Mouse (Mus musculus): ENCODE data around the gene Enpep. TPM values are rescaled to one million over a fixed set of nuclear protein-coding genes. Genes with fewer than 3 reads are reported as not detected.
A peak's percentile ranks its signal among the peaks of the same experiment; 100 is the strongest.

The Enpep gene
- polyA plus RNA-seq, 1 experiment from 2014 or later = 15.5 TPM

GRCm38 (mm10) chr3:129238664-129239258 is 93.8 kb downstream of the Enpep start:
- Histone ChIP-seq H3K27ac (ENCODE audit: poor library complexity, severe bottlenecking) (no peak overlapping the region), H3K4me1 (replicated peaks) (no peaks in the 10 kb centered on the region), H3K9me3 (replicated peaks) (no peaks in the 10 kb centered on the region), H3K9ac (no peak overlapping the region), H3K4me2 (peak overlapping the region; percentile 7; the same call in 1 of the 2 replicates), H3K36me3 (no peaks in the 10 kb centered on the region), H3K27me3 (replicated peaks) (peaks cover 3% of the 10 kb centered on the region; the same call in 1 of the 2 replicates), H3K4me3 (no peak overlapping the region)
- WGBS = 41% methylated on average over 13 of the region's 13 CpGs
- ATAC-seq (ENCODE audit: insufficient number of reproducible peaks, low FRiP score) = no peak

DNA sequence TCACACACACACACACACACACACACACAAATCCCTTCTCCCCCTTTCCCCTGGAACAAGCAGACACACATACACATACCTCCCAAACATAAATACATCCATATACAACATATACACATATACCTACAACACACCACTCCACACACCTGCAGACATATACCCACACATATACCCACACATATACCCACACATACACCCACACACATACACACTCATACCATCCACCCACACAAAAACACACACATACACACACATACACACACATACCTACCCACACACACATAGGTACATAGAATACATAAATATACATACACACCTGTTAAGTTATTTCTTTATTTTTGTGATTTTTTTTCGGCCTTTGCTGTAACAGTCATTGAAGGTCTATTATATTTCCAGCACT is 94.5 kb downstream of the Enpep start:
- Histone ChIP-seq H3K36me3 (no peaks in the 10 kb centered on the region), H3K4me1 (replicated peaks) (no peaks in the 10 kb centered on the region), H3K27me3 (replicated peaks) (peaks cover 3% of the 10 kb centered on the region; the same call in 1 of the 2 replicates), H3K4me3 (no peak overlapping the region), H3K9ac (no peak overlapping the region), H3K27ac (ENCODE audit: poor library complexity, severe bottlenecking) (no peak overlapping the region), H3K4me2 (no peak overlapping the region), H3K9me3 (replicated peaks) (no peaks in the 10 kb centered on the region)
- 63% methylated on average over 1 of the region's 1 CpGs for WGBS
- ATAC-seq (ENCODE audit: insufficient number of reproducible peaks, low FRiP score) = no peak

GRCm38 (mm10) chr3:129227331-129227730 is 105.2 kb downstream of the Enpep start:
- 6% methylated on average over 5 of the region's 5 CpGs for WGBS
- H3K36me3 ChIP-seq = no peaks in the 10 kb centered on the region
- peak overlapping the region; percentile 63 for H3K4me2 ChIP-seq
- no peak for ATAC-seq (ENCODE audit: insufficient number of reproducible peaks, low FRiP score)
- no peak overlapping the region for H3K27ac ChIP-seq (ENCODE audit: poor library complexity, severe bottlenecking)
- H3K27me3 ChIP-seq (replicated peaks) = peaks cover 44% of the 10 kb centered on the region
- peaks cover 12% of the 10 kb centered on the region for H3K4me1 ChIP-seq (replicated peaks)
- H3K9me3 ChIP-seq (replicated peaks) = no peaks in the 10 kb centered on the region
- no peak overlapping the region for H3K9ac ChIP-seq
- H3K4me3 ChIP-seq = peak overlapping the region; percentile 16; the same call in 1 of the 2 replicates

- Histone ChIP-seq H3K27me3 (replicated peaks) (peaks cover 49% of the 10 kb centered on the region), H3K4me2 (peak overlapping the region; percentile 63), H3K9ac (no peak overlapping the region), H3K27ac (ENCODE audit: poor library complexity, severe bottlenecking) (no peak overlapping the region), H3K4me1 (replicated peaks) (peaks cover 12% of the 10 kb centered on the region), H3K4me3 (peak overlapping the region; percentile 16; the same call in 1 of the 2 replicates), H3K9me3 (replicated peaks) (no peaks in the 10 kb centered on the region), H3K36me3 (no peaks in the 10 kb centered on the region)
- 2% methylated on average over 6 of the region's 6 CpGs for WGBS
- ATAC-seq (ENCODE audit: insufficient number of reproducible peaks, low FRiP score) = no peak
Measured at GRCm38 (mm10) chr3:129226681-129227080, 105.8 kb downstream of the Enpep start.

DNA sequence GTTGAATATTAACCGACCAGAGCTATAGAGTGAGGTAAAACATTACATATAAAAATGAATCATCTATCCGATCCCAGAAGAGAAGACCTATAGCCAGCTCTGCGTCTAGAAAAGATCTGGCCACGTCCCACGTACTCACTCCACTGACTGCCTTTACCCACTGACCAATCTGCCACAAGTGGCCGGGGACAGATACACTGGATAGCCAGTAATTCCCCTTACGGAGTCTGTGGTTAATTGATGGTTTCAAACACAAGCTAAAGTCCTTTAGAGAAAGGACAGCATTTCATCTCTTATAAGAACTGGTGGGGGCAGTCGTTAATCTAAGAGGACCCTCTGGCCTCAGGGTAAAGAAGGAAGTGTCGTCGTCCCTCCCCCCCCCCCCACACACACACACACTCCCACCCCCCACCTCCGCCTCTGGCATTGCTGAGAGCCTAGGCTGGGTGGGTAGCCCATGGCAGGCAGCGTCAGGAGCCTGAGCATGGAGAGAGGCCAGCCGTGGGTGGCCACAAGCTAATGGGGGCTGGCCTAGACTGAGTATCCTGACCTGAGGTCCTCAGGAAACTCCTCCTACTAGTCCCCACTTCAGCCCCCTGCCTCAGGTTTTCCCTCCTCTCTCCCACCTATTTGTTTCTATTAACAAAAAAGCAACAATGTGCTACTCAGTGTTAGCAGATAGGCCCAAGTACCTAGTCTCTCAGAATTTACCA is 106.8 kb downstream of the Enpep start:
- H3K4me3 ChIP-seq = peak overlapping the region; percentile 37; the same call in 1 of the 2 replicates

DNA sequence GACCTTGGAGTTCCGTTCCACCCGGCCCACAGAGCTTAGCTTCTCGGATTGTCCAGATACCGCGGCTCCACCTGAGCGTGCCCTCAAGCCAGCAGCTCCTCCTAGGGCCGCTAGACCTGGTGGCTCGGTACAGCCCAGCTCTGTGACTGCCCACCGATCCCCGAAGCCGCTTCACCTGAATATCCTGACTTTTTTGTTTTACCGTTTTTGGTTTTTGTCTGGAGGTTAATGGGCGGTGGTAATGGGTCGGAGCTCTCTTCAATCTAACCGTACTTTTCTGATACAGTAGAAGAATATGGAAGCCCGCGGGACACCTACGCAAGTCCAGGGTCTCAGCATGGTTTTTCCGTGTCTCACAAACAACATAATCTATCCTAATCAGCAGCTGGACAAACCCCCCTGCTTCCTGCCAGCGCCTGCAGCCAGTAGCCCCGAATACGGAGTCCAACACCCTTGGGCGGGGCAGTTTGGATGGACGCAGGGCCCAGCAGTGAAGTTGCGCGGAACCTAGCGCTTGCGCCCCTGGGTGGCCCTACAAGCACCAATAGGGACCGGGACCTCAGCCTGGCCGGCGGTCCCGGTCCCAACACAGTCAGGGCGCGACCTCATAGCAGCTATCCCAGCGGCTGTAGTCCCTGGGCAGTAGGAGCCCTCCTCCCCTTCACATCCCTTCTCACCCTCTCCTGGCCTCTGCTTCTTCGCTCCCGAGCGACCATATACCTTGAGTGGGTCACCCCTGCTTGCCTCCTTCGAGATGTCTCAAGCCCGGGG is 107.5 kb downstream of the Enpep start:
- Histone ChIP-seq H3K27me3 (replicated peaks) (peaks cover 54% of the 10 kb centered on the region), H3K9ac (peak overlapping the region; percentile 39), H3K4me1 (replicated peaks) (peaks cover 12% of the 10 kb centered on the region), H3K27ac (ENCODE audit: poor library complexity, severe bottlenecking) (no peak overlapping the region), H3K4me3 (peak overlapping the region; percentile 37), H3K9me3 (replicated peaks) (no peaks in the 10 kb centered on the region), H3K4me2 (peak overlapping the region; percentile 63), H3K36me3 (no peaks in the 10 kb centered on the region)
- WGBS = under 1% methylated on average over 40 of the region's 40 CpGs
- ATAC-seq (ENCODE audit: insufficient number of reproducible peaks, low FRiP score) = peak; percentile 36; the same call in 1 of the 2 replicates

More for the DNA sequence above, 106.8 kb downstream of the Enpep start:
- Histone ChIP-seq H3K4me2 (peak overlapping the region; percentile 63), H3K9ac (peak overlapping the region; percentile 39; the same call in 1 of the 2 replicates), H3K36me3 (no peaks in the 10 kb centered on the region), H3K27ac (ENCODE audit: poor library complexity, severe bottlenecking) (no peak overlapping the region), H3K27me3 (replicated peaks) (peaks cover 54% of the 10 kb centered on the region), H3K4me1 (replicated peaks) (peaks cover 12% of the 10 kb centered on the region), H3K9me3 (replicated peaks) (no peaks in the 10 kb centered on the region)
- WGBS = 3% methylated on average over 12 of the region's 13 CpGs
- ATAC-seq (ENCODE audit: insufficient number of reproducible peaks, low FRiP score) = no peak; the same call in 1 of the 2 replicates

DNA sequence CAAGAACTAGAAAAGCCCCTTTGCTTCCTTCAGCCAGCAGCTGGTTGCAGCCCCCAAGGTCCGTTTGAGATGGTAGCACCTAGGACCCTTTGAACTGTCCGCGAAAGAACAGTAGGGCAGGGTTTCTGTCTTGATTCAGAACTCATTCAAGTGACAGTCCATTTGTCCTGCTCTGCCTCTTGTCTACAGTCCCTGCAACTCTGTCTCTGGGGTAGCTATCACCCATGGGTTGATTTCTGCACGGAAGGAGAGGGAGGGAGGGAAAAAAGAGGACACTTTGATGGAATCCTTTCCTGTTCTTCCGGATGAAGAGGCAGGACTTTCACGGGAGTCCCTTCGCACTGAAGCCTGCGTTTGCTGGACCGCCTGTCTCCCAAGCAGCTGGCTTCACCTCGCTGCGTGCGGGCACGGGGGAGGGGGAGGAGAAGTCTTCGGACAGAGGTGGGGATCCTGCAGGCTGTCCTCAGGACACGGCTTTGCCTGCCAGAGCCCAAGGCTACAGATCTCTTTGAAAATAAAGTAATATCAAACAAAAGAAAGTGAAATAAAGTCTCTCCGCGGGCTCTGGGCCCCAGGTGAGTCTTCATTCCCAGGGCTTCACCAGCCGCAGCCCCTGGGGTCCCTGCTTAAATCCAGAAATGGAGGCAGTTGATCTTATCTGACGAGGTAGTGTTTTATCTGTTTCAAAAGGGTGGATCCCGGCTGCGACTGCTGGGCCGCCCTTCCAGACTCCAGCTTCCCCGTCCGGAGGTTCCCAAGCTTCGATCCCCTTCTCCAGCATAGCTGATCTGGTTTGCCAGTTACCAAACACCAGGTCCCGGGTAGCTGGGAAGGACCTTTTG is 108.3 kb downstream of the Enpep start:
- H3K4me3 ChIP-seq = peak overlapping the region; percentile 37
- no peaks in the 10 kb centered on the region for H3K36me3 ChIP-seq
- H3K4me2 ChIP-seq = peak overlapping the region; percentile 63
- WGBS = under 1% methylated on average over 26 of the region's 26 CpGs
- ATAC-seq (ENCODE audit: insufficient number of reproducible peaks, low FRiP score) = no peak
- H3K27ac ChIP-seq (ENCODE audit: poor library complexity, severe bottlenecking) = no peak overlapping the region
- H3K4me1 ChIP-seq (replicated peaks) = peaks cover 12% of the 10 kb centered on the region
- H3K27me3 ChIP-seq (replicated peaks) = peaks cover 54% of the 10 kb centered on the region
- H3K9ac ChIP-seq = peak overlapping the region; percentile 22
- no peaks in the 10 kb centered on the region for H3K9me3 ChIP-seq (replicated peaks)

DNA sequence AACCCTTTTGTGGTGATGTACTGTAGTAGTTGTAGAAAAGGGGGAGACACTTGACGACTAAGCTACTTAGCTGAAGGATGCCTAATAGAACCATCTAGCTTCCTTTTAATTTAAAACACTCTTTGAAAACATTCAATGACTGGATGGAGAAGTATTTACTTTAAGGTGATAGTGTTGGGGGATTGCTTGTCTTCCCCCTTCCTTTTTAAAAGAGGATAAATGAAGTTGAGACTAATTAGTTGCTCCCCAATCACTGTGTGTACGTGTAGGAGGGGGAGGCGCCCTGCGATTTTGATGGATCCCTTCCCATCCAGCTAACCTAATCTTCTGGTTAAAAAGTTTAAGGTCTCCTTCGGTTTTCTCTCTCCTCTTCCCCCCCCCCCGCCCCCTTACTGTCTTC is 109.1 kb downstream of the Enpep start:
- Histone ChIP-seq H3K9ac (no peak overlapping the region), H3K4me2 (peak overlapping the region; percentile 63), H3K4me3 (peak overlapping the region; percentile 37; the same call in 1 of the 2 replicates), H3K36me3 (no peaks in the 10 kb centered on the region), H3K4me1 (replicated peaks) (peaks cover 16% of the 10 kb centered on the region), H3K27me3 (replicated peaks) (peaks cover 55% of the 10 kb centered on the region), H3K27ac (ENCODE audit: poor library complexity, severe bottlenecking) (no peak overlapping the region), H3K9me3 (replicated peaks) (no peaks in the 10 kb centered on the region)
- no peak for ATAC-seq (ENCODE audit: insufficient number of reproducible peaks, low FRiP score)
- WGBS = 2% methylated on average over 6 of the region's 6 CpGs

DNA sequence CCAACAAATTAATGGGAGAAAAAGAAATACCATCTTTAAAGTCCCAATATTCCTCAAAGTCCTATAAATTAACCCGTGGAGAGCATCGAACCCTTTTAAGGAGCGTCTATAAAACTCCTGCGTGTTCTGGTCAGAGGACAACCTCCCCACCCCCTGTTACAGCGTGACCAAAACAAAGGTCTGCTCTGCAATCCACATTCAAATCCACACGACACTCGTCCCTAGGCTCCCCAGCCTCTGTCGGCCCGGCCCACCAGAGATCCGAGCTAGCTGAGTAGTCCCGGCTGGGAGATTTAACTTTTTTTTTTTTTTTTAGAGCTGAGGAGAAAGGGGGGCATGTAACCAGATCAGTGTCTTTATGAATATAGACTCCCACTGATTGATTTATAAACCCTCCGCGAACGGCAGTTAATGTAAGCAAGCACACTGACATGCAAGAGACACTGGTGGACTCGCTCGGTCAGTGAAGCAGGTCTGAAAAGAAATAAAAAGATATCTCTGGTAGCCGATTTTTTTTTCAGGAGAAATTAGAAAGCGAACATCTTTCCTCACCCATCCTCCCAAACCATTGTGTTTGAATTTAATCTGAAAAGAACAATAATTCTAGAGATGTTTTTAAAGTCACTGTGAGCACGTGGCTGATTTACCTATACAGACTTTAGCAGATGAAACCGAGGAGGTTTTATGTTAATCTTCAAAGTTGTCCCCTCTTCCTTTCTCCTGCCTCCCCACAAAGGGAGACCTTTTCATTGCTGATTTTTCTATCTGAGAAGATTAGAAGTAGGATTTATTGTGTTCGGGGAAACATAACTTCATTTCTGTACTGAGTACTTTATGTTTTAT is 109.9 kb downstream of the Enpep start:
- Histone ChIP-seq H3K4me1 (replicated peaks) (peaks cover 19% of the 10 kb centered on the region), H3K27ac (ENCODE audit: poor library complexity, severe bottlenecking) (no peak overlapping the region), H3K36me3 (no peaks in the 10 kb centered on the region), H3K9me3 (replicated peaks) (no peaks in the 10 kb centered on the region), H3K9ac (no peak overlapping the region), H3K27me3 (replicated peaks) (peaks cover 57% of the 10 kb centered on the region), H3K4me3 (peak overlapping the region; percentile 10), H3K4me2 (peak overlapping the region; percentile 60)
- ATAC-seq (ENCODE audit: insufficient number of reproducible peaks, low FRiP score) = no peak
- WGBS = 3% methylated on average over 21 of the region's 21 CpGs
